Mouse (Mus musculus) intestine, embryonic 16.5 days (tissue): ENCODE results near the gene Atg2b. TPM values are rescaled to one million over a fixed set of nuclear protein-coding genes. Genes with fewer than 3 reads are reported as not detected.

Experiments used
- ATAC-seq: fragments of 200-750 bp; cut with Nextera tagmentation; 2 replicates; pipeline ENCODE4 v1.8.0; 2017; ENCODE audit warnings: moderate TSS enrichment, moderate library complexity
- H3K27ac ChIP-seq: fragments of 300-500 bp; sonication (generic); 2 replicates; pipeline ENCODE4 v1.5.1; 2014; ENCODE audit warnings: mild to moderate bottlenecking, low read length
- H3K27me3 ChIP-seq: fragments of 300-500 bp; sonication (generic); replicated peaks from 2 replicates; pipeline ENCODE4 v1.6.1; 2014; ENCODE audit warnings: low read length, control low read depth, mixed read lengths; ENCODE audit not compliant: control insufficient read depth, insufficient read depth
- H3K36me3 ChIP-seq: fragments of 300-500 bp; sonication (generic); 2 replicates; pipeline ENCODE4 v1.6.1; 2014; ENCODE audit warnings: low read length, control low read depth; ENCODE audit not compliant: control insufficient read depth, insufficient read depth
- H3K4me1 ChIP-seq: fragments of 300-500 bp; sonication (generic); 2 replicates; pipeline ENCODE4 v1.6.1; 2014; ENCODE audit warnings: low read length, control low read depth, mixed read lengths; ENCODE audit not compliant: control insufficient read depth, insufficient read depth
- H3K4me2 ChIP-seq: fragments of 300-500 bp; sonication (generic); 2 replicates; pipeline ENCODE4 v1.6.1; 2014; ENCODE audit warnings: low read depth, low read length, control low read depth
- H3K4me3 ChIP-seq: fragments of 300-500 bp; sonication (generic); 2 replicates; pipeline ENCODE4 v1.5.1; 2014; ENCODE audit warnings: mild to moderate bottlenecking, low read length
- H3K9ac ChIP-seq: fragments of 300-500 bp; sonication (generic); 2 replicates; pipeline ENCODE4 v1.6.1; 2014; ENCODE audit warnings: low read depth, low read length
- H3K9me3 ChIP-seq: fragments of 300-500 bp; sonication (generic); 2 replicates; pipeline ENCODE4 v1.6.1; 2016; ENCODE audit warnings: low read length, control low read depth; ENCODE audit not compliant: control insufficient read depth
- WGBS: fragments of 180-500 bp; shearing (Covaris S2); extraction: QIAGEN DNeasy Blood & Tissue Kit; methylation state at CpG from one replicate; pipeline ENCODE4 v1.1.7; 2014; 5-methylcytosine and 5-hydroxymethylcytosine counted together
- polyA plus RNA-seq: library from polyadenylated mRNA; unstranded; fragments of >200 nt; fragmentation: Nextera tagmentation; extraction: Ambion mirVana; gene quantifications from 2 replicates; pipeline ENCODE4 v1.2.1, GENCODE M21; 2015

Gene Atg2b
- polyA plus RNA-seq, 1 experiment from 2014 or later = 10.5 TPM

- H3K4me3 ChIP-seq = no peak overlapping the region
- H3K4me2 ChIP-seq = no peak overlapping the region
- no peaks in the 10 kb centered on the region for H3K27me3 ChIP-seq
- no peaks in the 10 kb centered on the region for H3K4me1 ChIP-seq
- no peaks in the 10 kb centered on the region for H3K36me3 ChIP-seq
- no peak overlapping the region for H3K9ac ChIP-seq
- WGBS = 51% methylated on average over 8 of the region's 8 CpGs
- no peak for ATAC-seq
- no peak overlapping the region for H3K27ac ChIP-seq
- H3K9me3 ChIP-seq = no peaks in the 10 kb centered on the region
Measured at GRCm38 (mm10) chr12:105605212-105605611, 79.8 kb downstream of the Atg2b start.

- no peaks in the 10 kb centered on the region for H3K4me1 ChIP-seq
- H3K9ac ChIP-seq = no peak overlapping the region
- no peaks in the 10 kb centered on the region for H3K36me3 ChIP-seq
- H3K27ac ChIP-seq = no peak overlapping the region
- no peaks in the 10 kb centered on the region for H3K9me3 ChIP-seq
- H3K4me3 ChIP-seq = no peak overlapping the region
- H3K27me3 ChIP-seq = no peaks in the 10 kb centered on the region
- 73% methylated on average over 11 of the region's 11 CpGs for WGBS
- H3K4me2 ChIP-seq = no peak overlapping the region
- no peak for ATAC-seq
Measured at GRCm38 (mm10) chr12:105603904-105604303, 81.1 kb downstream of the Atg2b start.

- Histone ChIP-seq H3K9me3 (no peaks in the 10 kb centered on the region), H3K9ac (no peak within 1 kb of the TSS), H3K4me2 (no peak within 1 kb of the TSS), H3K4me3 (no peak within 1 kb of the TSS), H3K27me3 (no peaks in the 10 kb centered on the region), H3K27ac (no peak within 1 kb of the TSS), H3K36me3 (no peaks in the 10 kb centered on the region), H3K4me1 (no peaks in the 10 kb centered on the region)
- WGBS = 87% methylated on average over 11 of the region's 11 CpGs
- ATAC-seq = no peak
Measured at GRCm38 (mm10) chr12:105602581-105603210, 82.3 kb downstream of the Atg2b start, which contains the start of gene Bdkrb1. TSS of gene Bdkrb1 (plus strand) at chr12:105603085.

GRCm38 (mm10) chr12:105601586-105601985 lies 83.4 kb downstream of the Atg2b start:
- H3K4me1 ChIP-seq = no peaks in the 10 kb centered on the region
- no peak overlapping the region for H3K9ac ChIP-seq
- no peak overlapping the region for H3K4me2 ChIP-seq
- no peaks in the 10 kb centered on the region for H3K36me3 ChIP-seq
- H3K27ac ChIP-seq = no peak overlapping the region
- no peaks in the 10 kb centered on the region for H3K27me3 ChIP-seq
- no peaks in the 10 kb centered on the region for H3K9me3 ChIP-seq
- 65% methylated on average over 6 of the region's 6 CpGs for WGBS
- no peak overlapping the region for H3K4me3 ChIP-seq
- no peak for ATAC-seq

- no peak overlapping the region for H3K4me2 ChIP-seq
- ATAC-seq = no peak
- no peak overlapping the region for H3K27ac ChIP-seq
- 44% methylated on average over 5 of the region's 5 CpGs for WGBS
- H3K4me1 ChIP-seq = no peaks in the 10 kb centered on the region
- H3K9ac ChIP-seq = no peak overlapping the region
- no peaks in the 10 kb centered on the region for H3K9me3 ChIP-seq
- H3K36me3 ChIP-seq = no peaks in the 10 kb centered on the region
- H3K4me3 ChIP-seq = no peak overlapping the region
- H3K27me3 ChIP-seq = no peaks in the 10 kb centered on the region
Measured at GRCm38 (mm10) chr12:105599098-105599497, 85.9 kb downstream of the Atg2b start.

- Histone ChIP-seq H3K9me3 (no peaks in the 10 kb centered on the region), H3K27ac (no peak overlapping the region), H3K4me3 (no peak overlapping the region), H3K27me3 (no peaks in the 10 kb centered on the region), H3K36me3 (no peaks in the 10 kb centered on the region), H3K4me1 (no peaks in the 10 kb centered on the region), H3K4me2 (no peak overlapping the region), H3K9ac (no peak overlapping the region)
- ATAC-seq = no peak
- WGBS = 76% methylated on average over 10 of the region's 10 CpGs
Measured at GRCm38 (mm10) chr12:105598503-105598902, 86.5 kb downstream of the Atg2b start.

GRCm38 (mm10) chr12:105597135-105597534 lies 87.9 kb downstream of the Atg2b start:
- no peak overlapping the region for H3K9ac ChIP-seq
- WGBS = 78% methylated on average over 8 of the region's 8 CpGs
- no peak for ATAC-seq
- no peak overlapping the region for H3K4me3 ChIP-seq
- no peak overlapping the region for H3K27ac ChIP-seq
- H3K36me3 ChIP-seq = no peaks in the 10 kb centered on the region
- H3K27me3 ChIP-seq = no peaks in the 10 kb centered on the region
- no peaks in the 10 kb centered on the region for H3K9me3 ChIP-seq
- no peak overlapping the region for H3K4me2 ChIP-seq
- H3K4me1 ChIP-seq = no peaks in the 10 kb centered on the region

- H3K4me3 ChIP-seq = no peak overlapping the region
- no peaks in the 10 kb centered on the region for H3K9me3 ChIP-seq
- no peaks in the 10 kb centered on the region for H3K36me3 ChIP-seq
- H3K4me2 ChIP-seq = no peak overlapping the region
- no peak overlapping the region for H3K9ac ChIP-seq
- no peaks in the 10 kb centered on the region for H3K27me3 ChIP-seq
- no peak for ATAC-seq
- no peak overlapping the region for H3K27ac ChIP-seq
- WGBS = 58% methylated on average over 4 of the region's 4 CpGs
- no peaks in the 10 kb centered on the region for H3K4me1 ChIP-seq
Measured at GRCm38 (mm10) chr12:105593471-105593870, 91.5 kb downstream of the Atg2b start.

- no peak for ATAC-seq
- no peak overlapping the region for H3K9ac ChIP-seq
- H3K4me1 ChIP-seq = no peaks in the 10 kb centered on the region
- no peak overlapping the region for H3K4me3 ChIP-seq
- WGBS = 94% methylated on average over 23 of the region's 23 CpGs
- no peaks in the 10 kb centered on the region for H3K9me3 ChIP-seq
- no peaks in the 10 kb centered on the region for H3K27me3 ChIP-seq
- H3K4me2 ChIP-seq = no peak overlapping the region; the same call in 1 of the 2 replicates
- H3K27ac ChIP-seq = no peak overlapping the region
- no peaks in the 10 kb centered on the region for H3K36me3 ChIP-seq
Measured at GRCm38 (mm10) chr12:105592361-105592761, 92.7 kb downstream of the Atg2b start.

- Histone ChIP-seq H3K4me3 (no peak overlapping the region), H3K9ac (no peak overlapping the region), H3K36me3 (no peaks in the 10 kb centered on the region), H3K4me1 (no peaks in the 10 kb centered on the region), H3K9me3 (no peaks in the 10 kb centered on the region), H3K4me2 (no peak overlapping the region), H3K27me3 (no peaks in the 10 kb centered on the region), H3K27ac (no peak overlapping the region)
- no peak for ATAC-seq
- WGBS = 76% methylated on average over 7 of the region's 7 CpGs
Measured at GRCm38 (mm10) chr12:105590786-105591185, 94.2 kb downstream of the Atg2b start.
